In genomic region chr9:85749142-85749921, GRCm38 (mm10) we compare ENCODE assay signal across 8 mouse cellular contexts. TPM values are rescaled to one million over a fixed set of nuclear protein-coding genes. Genes with fewer than 3 reads are reported as not detected.
DNase-seq lines count a peak whose midpoint lies in the region; ATAC-seq lines count a peak whose summit lies in the region.

Ibtk (minus strand) TSS chr9:85749334.

- H3K9me3 ChIP-seq in forebrain, embryonic 10.5 days: no peaks in the 10 kb centered on the region
- H3K9me3 ChIP-seq in heart, embryonic 16.5 days (replicated peaks; ENCODE audit: control insufficient read depth, low read length): no peaks in the 10 kb centered on the region
- H3K9me3 ChIP-seq in liver, embryonic 15.5 days (replicated peaks): no peaks in the 10 kb centered on the region
- H3K9me3 ChIP-seq in neural tube, embryonic 12.5 days: no peaks in the 10 kb centered on the region

- H3K4me1 ChIP-seq in forebrain, embryonic 10.5 days: peaks cover 18% of the 10 kb centered on the region
- peaks cover 28% of the 10 kb centered on the region for H3K4me1 ChIP-seq in heart, embryonic 16.5 days (ENCODE audit: control insufficient read depth, insufficient read depth, low read length)
- H3K4me1 ChIP-seq in liver, embryonic 15.5 days (replicated peaks): peaks cover 35% of the 10 kb centered on the region
- 0 out of 2 replicates have a peak, but pooled peaks cover 11% of the 10 kb centered on the region for H3K4me1 ChIP-seq in neural tube, embryonic 12.5 days

- H3K9ac ChIP-seq in heart, embryonic 16.5 days (ENCODE audit: low read length): peak within 1 kb of the TSS; percentile 99
- peak within 1 kb of the TSS; percentile 99 for H3K9ac ChIP-seq in liver, embryonic 15.5 days
- peak within 1 kb of the TSS; percentile 97 for H3K9ac ChIP-seq in neural tube, embryonic 12.5 days

- 1% methylated on average over 52 of the region's 52 CpGs for WGBS in forebrain, embryonic 10.5 days
- under 1% methylated on average over 52 of the region's 52 CpGs for WGBS in heart, embryonic 16.5 days
- WGBS in liver, embryonic 15.5 days (ENCODE audit: insufficient replicate concordance): under 1% methylated on average over 52 of the region's 52 CpGs
- under 1% methylated on average over 52 of the region's 52 CpGs for WGBS in neural tube, embryonic 12.5 days

- peak within 1 kb of the TSS; percentile 100 for H3K27ac ChIP-seq in forebrain, embryonic 10.5 days
- H3K27ac ChIP-seq in heart, embryonic 16.5 days (ENCODE audit: low read length): peak within 1 kb of the TSS; percentile 99
- H3K27ac ChIP-seq in liver, embryonic 15.5 days (replicated peaks): peak within 1 kb of the TSS; percentile 99
- peak within 1 kb of the TSS; percentile 98 for H3K27ac ChIP-seq in neural tube, embryonic 12.5 days

- peak; percentile 98 for ATAC-seq in heart, embryonic 16.5 days (replicated peaks; ENCODE audit: extremely low read depth, insufficient read depth, low FRiP score)
- peak; percentile 95 for ATAC-seq in liver, embryonic 15.5 days (ENCODE audit: insufficient read depth)
- peak; percentile 99 for ATAC-seq in neural tube, embryonic 12.5 days (ENCODE audit: low FRiP score, low read depth)

- DNase-seq in CD8-positive naive resting alpha-beta T cell, adult 2 months (ENCODE audit: low read depth in 2 of 2, low spot score in 2 of 2): peak; percentile 93 to 95
- peak; percentile 83 for DNase-seq in c-Kit-positive CD71-negative TER-119-negative erythroid progenitor cells, embryonic 14.5 days (ENCODE audit: low read depth)
- peak; percentile 97 for DNase-seq in forebrain, embryonic 10.5 days (ENCODE audit: extremely low spot score, low spot score)
- DNase-seq in kidney, postnatal 36 days: peak; percentile 97 to 98
- peak; percentile 97 for DNase-seq in telencephalon, adult 2 months (ENCODE audit: low read depth, low spot score)

- peak within 1 kb of the TSS; percentile 84 for H3K4me2 ChIP-seq in heart, embryonic 16.5 days (ENCODE audit: low read depth, low read length)
- peak within 1 kb of the TSS; percentile 84 for H3K4me2 ChIP-seq in liver, embryonic 15.5 days
- H3K4me2 ChIP-seq in neural tube, embryonic 12.5 days (replicated peaks): peak within 1 kb of the TSS; percentile 80

- H3K4me3 ChIP-seq in forebrain, embryonic 10.5 days: peak within 1 kb of the TSS; percentile 95
- peak within 1 kb of the TSS; percentile 99 for H3K4me3 ChIP-seq in heart, embryonic 16.5 days (ENCODE audit: low read length)
- H3K4me3 ChIP-seq in liver, embryonic 15.5 days (replicated peaks): peak within 1 kb of the TSS; percentile 96
- H3K4me3 ChIP-seq in neural tube, embryonic 12.5 days: peak within 1 kb of the TSS; percentile 96

- H3K36me3 ChIP-seq in forebrain, embryonic 10.5 days (replicated peaks): peaks cover 12% of the 10 kb centered on the region
- no peaks in the 10 kb centered on the region for H3K36me3 ChIP-seq in heart, embryonic 16.5 days (ENCODE audit: control insufficient read depth, insufficient read depth)
- H3K36me3 ChIP-seq in liver, embryonic 15.5 days (replicated peaks): 0 out of 2 replicates have a peak, but pooled peaks cover 7% of the 10 kb centered on the region
- no peaks in the 10 kb centered on the region for H3K36me3 ChIP-seq in neural tube, embryonic 12.5 days

- H3K27me3 ChIP-seq in forebrain, embryonic 10.5 days (ENCODE audit: poor library complexity, severe bottlenecking): no peaks in the 10 kb centered on the region
- H3K27me3 ChIP-seq in heart, embryonic 16.5 days (ENCODE audit: control insufficient read depth, insufficient read depth, low read length): no peaks in the 10 kb centered on the region
- H3K27me3 ChIP-seq in liver, embryonic 15.5 days: no peaks in the 10 kb centered on the region
- H3K27me3 ChIP-seq in neural tube, embryonic 12.5 days (replicated peaks): no peaks in the 10 kb centered on the region

RNA-seq across cellular contexts. Expression of gene Ibtk, which starts in this region (rescaled TPM):
- polyA plus RNA-seq in forebrain, embryonic 10.5 days (2016; fragmentation: Nextera tagmentation; extraction: Ambion mirVana): 35.5 and 35.8 TPM in 2 replicates
- 21.3 and 21.7 TPM in 2 replicates for polyA plus RNA-seq in heart, embryonic 16.5 days (2015; fragmentation: Nextera tagmentation; extraction: Ambion mirVana)
- 23.9 and 25.9 TPM in 2 replicates for polyA plus RNA-seq in liver, embryonic 15.5 days (2015; fragmentation: Nextera tagmentation; extraction: Ambion mirVana)
- 33.4 and 35.5 TPM in 2 replicates for polyA plus RNA-seq in neural tube, embryonic 12.5 days (2016; fragmentation: Nextera tagmentation; extraction: Ambion mirVana)

Comparison
In these comparisons a context has a peak if more than half of its experiments do, and no peak if none do; other contexts are left out.
1. Peak in every context shown above with its lines: DNase-seq, ATAC-seq, H3K4me3 ChIP-seq and H3K27ac ChIP-seq.